Comparison of ENCODE assay signal across 8 mouse cellular contexts in genomic region chr1:180547751-180548669, GRCm38 (mm10). TPM values are rescaled to one million over a fixed set of nuclear protein-coding genes. Genes with fewer than 3 reads are reported as not detected.
DNase-seq lines count a peak whose midpoint lies in the region; ATAC-seq lines count a peak whose summit lies in the region.

No protein-coding gene starts in this region.

- DNase-seq in B cell, adult 2 months = peak; percentile 71
- peak; percentile 64 for DNase-seq in ES-CJ7 (ENCODE audit: low read depth, low spot score)
- peak; percentile 75 for DNase-seq in mesoderm, embryonic 11.5 days (ENCODE audit: low read depth, low spot score)
- peak; percentile 44 to 48 for DNase-seq in thymus, postnatal 10 days (ENCODE audit: low spot score in 2 of 2)
- no peak for DNase-seq in layer of hippocampus, postnatal 36 days
- DNase-seq in layer of hippocampus, adult 9-10 months (ENCODE audit: low spot score) = no peak

- H3K4me1 ChIP-seq in forebrain, embryonic 16.5 days (replicated peaks; ENCODE audit: control insufficient read depth, insufficient read depth, low read length) = peaks cover 15% of the 10 kb centered on the region
- peaks cover 11% of the 10 kb centered on the region for H3K4me1 ChIP-seq in kidney, embryonic 14.5 days (ENCODE audit: control insufficient read depth, insufficient read depth, low read length)

- peak; percentile 63 for ATAC-seq in forebrain, embryonic 16.5 days
- peak; percentile 73 for ATAC-seq in kidney, embryonic 14.5 days (ENCODE audit: low FRiP score, low TSS enrichment)

- 2% methylated on average over 16 of the region's 16 CpGs for WGBS in forebrain, embryonic 16.5 days
- 2% methylated on average over 16 of the region's 16 CpGs for WGBS in kidney, embryonic 14.5 days

- no peak overlapping the region for H3K9ac ChIP-seq in forebrain, embryonic 16.5 days (replicated peaks; ENCODE audit: low read depth, low read length)
- H3K9ac ChIP-seq in kidney, embryonic 14.5 days (ENCODE audit: low read depth, low read length) = peak overlapping the region; percentile 28; the same call in 1 of the 2 replicates

- H3K27me3 ChIP-seq in forebrain, embryonic 16.5 days (replicated peaks; ENCODE audit: control insufficient read depth, insufficient read depth, low read length) = no peaks in the 10 kb centered on the region
- 0 out of 2 replicates have a peak, but pooled peaks cover 2% of the 10 kb centered on the region for H3K27me3 ChIP-seq in kidney, embryonic 14.5 days (ENCODE audit: control insufficient read depth, insufficient read depth, low read length)

- H3K9me3 ChIP-seq in forebrain, embryonic 16.5 days (ENCODE audit: control insufficient read depth, low read length) = no peaks in the 10 kb centered on the region
- H3K9me3 ChIP-seq in kidney, embryonic 14.5 days (ENCODE audit: control insufficient read depth, low read length) = no peaks in the 10 kb centered on the region

- H3K4me3 ChIP-seq in forebrain, embryonic 16.5 days (replicated peaks; ENCODE audit: low read length) = no peak overlapping the region
- peak overlapping the region; percentile 14 for H3K4me3 ChIP-seq in kidney, embryonic 14.5 days (ENCODE audit: low read length)

- no peaks in the 10 kb centered on the region for H3K36me3 ChIP-seq in forebrain, embryonic 16.5 days (ENCODE audit: control insufficient read depth, insufficient read depth)
- H3K36me3 ChIP-seq in kidney, embryonic 14.5 days (ENCODE audit: control insufficient read depth, insufficient read depth, low read length) = no peaks in the 10 kb centered on the region

- no peak overlapping the region for H3K27ac ChIP-seq in forebrain, embryonic 16.5 days (ENCODE audit: low read length)
- peak overlapping the region; percentile 30 for H3K27ac ChIP-seq in kidney, embryonic 14.5 days (ENCODE audit: low read depth, low read length)

- H3K4me2 ChIP-seq in forebrain, embryonic 16.5 days (ENCODE audit: low read length) = peak overlapping the region; percentile 37
- H3K4me2 ChIP-seq in kidney, embryonic 14.5 days (replicated peaks; ENCODE audit: low read depth, low read length) = peak overlapping the region; percentile 39

RNA-seq across cellular contexts. Expression of gene Parp1, which starts 20.7 kb away (rescaled TPM):
- 138 and 156 TPM in 2 replicates for polyA plus RNA-seq in forebrain, embryonic 16.5 days (2015; fragmentation: Nextera tagmentation; extraction: Ambion mirVana)
- 110 and 165 TPM in 2 replicates for polyA plus RNA-seq in kidney, embryonic 14.5 days (2014; fragmentation: Nextera tagmentation; extraction: Ambion mirVana)
- total RNA-seq in layer of hippocampus, postnatal 36 days (2021) = 100 to 1,000 TPM; 131 to 151 TPM

Comparison
In these comparisons a context has a peak if more than half of its experiments do, and no peak if none do; other contexts are left out.
1. DNase-seq: peak in B cell, adult 2 months (2 of 2), ES-CJ7 (single experiment), mesoderm, embryonic 11.5 days (single experiment) and thymus, postnatal 10 days (2 of 2); none in layer of hippocampus, postnatal 36 days (0 of 2) and layer of hippocampus, adult 9-10 months (single experiment).